Mouse (Mus musculus) layer of hippocampus, adult 18-20 months (tissue): ENCODE measurements around the gene Ripply1. TPM values are rescaled to one million over a fixed set of nuclear protein-coding genes. Genes with fewer than 3 reads are reported as not detected.
"Not testable (repeated sequence)": the region's sequence is repeated elsewhere in the genome, so short reads cannot be mapped to it uniquely, and the experiment has no call there.

ENCODE experiments used
- DNase-seq, 2 experiments: peaks; one replicate each; pipeline ENCODE4 v3.0.0; 2022; ENCODE audit warnings: low spot score in 2 of 2
- total RNA-seq, 2 experiments: library from RNA; stranded (reverse); gene quantifications; 2 replicates each; pipeline ENCODE4 v1.2.3; 2021

The Ripply1 gene
- total RNA-seq, 2 experiments from 2014 or later = not detected

DNA sequence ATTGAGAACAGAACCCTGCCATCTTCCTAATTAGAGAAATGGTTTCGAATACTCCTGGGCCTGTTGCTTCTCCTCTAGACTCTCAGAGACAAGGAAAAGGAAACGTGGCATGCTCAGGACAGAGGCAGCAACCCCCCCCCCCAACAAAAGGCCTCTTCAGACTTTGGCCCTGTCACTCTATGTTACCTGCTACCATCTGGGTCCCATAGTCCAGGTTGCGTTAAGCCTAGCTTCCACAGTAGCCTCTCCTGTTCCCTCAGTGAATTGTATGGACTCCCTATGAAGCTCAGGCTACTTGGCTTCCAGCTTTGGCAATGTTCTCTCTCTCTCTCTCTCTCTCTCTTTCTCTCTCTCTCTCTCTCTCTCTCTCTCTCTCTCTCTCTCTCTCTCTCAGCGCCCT, 590 bp downstream of the Ripply1 start:
- DNase-seq = no peak

DNA sequence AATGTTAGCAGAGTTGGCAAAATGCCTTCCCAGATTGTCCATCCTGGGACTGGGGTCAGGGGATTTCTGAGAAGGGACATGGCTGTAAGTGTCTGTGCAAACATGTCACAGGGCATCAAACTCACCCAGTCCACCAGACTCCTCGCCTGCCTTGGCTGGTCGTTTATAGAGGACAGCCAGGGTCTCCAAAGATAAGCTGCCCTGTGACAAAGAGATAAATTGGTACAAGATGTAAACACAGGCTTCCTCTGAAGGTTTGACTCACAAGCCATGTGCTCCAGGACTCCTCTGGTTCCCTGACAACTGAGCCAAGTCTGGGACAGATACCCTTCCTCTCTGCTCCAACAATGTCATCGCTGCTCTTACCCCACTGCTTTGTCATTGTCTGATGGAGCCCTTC, 1.2 kb downstream of the Ripply1 start:
- DNase-seq = no peak

DNA sequence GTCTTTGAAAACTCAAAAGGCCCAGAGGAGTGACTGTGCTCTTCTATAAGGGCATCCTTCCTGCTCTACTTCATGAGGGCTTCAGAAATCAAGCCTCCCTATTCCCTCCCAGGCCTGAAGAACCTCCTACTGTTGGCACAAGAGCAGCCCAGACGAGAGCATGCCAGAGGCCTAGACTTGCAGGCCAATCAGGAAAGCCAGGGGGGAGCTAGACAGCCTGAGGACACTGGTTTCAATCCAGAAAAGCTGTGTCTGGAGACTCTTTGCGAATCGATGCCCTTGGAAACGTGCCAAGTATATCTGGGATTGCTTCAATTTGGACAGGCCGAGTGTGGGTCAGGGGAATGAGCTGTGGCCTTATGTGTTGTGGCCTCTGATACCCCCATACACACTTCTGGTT, 2.8 kb downstream of the Ripply1 start:
- no peak for DNase-seq

DNA sequence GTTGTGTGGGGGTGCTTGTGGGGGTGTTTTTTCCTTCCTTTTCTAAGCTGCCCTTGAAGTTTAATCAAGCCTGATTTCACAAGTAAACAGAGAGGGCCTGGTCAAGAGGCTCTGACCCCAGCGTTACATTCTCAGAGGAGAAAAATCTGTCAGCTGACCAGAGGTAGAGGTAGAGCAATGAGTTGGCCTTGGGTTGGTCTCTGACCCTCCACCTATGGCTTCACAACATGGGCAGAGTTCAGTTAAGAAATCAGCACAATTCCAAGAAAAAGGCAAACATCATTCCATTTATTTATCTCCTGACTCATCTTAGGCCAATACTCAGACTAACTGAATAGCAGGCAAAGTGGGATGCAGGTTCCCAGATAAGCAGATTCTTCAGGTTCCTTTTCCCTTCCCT, 3.3 kb downstream of the Ripply1 start:
- DNase-seq = no peak

- DNase-seq = no peak
Observed at GRCm38 (mm10) chrX:139777357-139777756, 4.8 kb downstream of the Ripply1 start.

DNA sequence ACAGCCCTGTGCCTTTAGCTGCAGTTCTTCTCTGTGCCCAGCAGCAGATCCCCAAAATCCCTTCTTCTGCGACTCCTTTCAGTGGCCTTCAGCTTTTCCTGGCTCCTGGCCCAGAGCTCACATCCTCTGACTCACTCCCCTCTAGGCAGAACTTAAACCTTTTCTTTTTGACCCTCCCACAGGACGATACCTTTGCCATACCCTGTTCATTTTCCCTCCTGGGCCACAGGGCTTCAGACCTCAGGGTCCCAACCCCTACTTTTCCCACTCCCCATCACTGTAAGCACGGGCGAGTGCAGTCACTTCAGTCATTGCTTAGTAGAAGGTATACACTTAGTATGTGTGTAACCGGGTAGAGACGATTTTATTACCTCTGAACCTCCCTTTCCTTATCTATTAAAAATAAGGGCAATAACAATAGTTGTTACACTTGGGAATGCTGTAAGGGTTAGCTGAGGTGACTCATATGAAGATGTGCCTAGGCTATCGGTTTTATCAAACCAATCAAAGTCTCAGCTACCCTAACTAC, 7.0 kb downstream of the Ripply1 start:
- DNase-seq = no peak

- peak in 1 of 2 experiments; percentile 44 for DNase-seq
Observed at GRCm38 (mm10) chrX:139774309-139775083, 7.7 kb downstream of the Ripply1 start.

DNA sequence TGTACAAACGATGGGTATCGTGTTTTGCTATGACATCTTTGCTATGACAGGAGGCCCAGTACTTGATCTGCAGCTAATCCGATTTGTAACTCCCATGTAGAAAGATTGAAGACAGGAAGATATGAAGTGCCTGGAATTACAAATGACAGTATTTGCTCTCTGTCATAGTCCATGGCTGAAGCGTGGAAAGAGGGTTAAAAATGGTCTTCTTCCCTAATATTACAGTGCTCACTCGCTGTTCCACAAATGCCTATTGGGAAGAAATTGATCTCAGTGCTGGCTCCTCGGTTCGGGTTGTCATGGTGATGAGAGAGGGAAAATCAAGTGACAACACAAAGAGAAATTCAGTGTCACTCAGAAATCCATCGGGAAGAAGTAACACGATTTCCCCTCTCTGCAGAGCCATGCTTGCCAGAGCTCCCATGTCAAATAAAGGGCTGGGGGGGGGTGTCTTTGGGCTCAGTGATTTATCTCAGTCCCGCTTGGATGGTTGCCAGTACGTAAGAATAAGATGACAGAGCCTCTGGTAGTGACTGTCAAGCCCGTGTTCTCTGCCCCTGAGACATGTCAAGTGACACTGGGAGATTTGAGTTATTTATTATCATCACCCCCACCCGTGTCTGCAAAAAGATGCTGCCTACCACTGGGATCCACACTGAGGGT, 12.0 kb downstream of the Ripply1 start:
- DNase-seq = peak in 1 of 2 experiments; percentile 39

- DNase-seq = peak in 1 of 2 experiments; percentile 50
Observed at GRCm38 (mm10) chrX:139762546-139762945, 19.6 kb downstream of the Ripply1 start.

GRCm38 (mm10) chrX:139758634-139759033, 23.5 kb downstream of the Ripply1 start:
- DNase-seq = not testable (repeated sequence)

GRCm38 (mm10) chrX:139751855-139752254, 30.3 kb downstream of the Ripply1 start:
- peak; percentile 4 to 23 for DNase-seq

DNA sequence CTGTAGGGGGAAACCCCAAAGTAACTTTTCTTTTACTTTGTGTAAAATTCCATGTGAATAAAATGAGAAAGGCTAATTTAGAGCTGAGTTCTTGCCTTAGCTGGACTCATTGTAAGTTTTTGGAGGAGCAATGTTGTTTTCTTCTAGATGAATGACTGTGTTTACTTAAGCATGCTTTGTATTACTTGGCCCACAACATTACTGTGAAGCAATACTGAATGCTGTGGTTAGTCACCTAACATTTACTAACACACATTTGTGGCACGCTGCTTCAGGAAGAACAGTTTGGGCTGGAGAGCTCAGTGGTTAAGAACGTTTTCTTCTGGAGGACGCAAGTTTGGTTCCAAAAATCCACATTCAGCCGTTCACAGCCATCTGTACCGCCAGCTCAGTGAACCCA, 45.1 kb downstream of the Ripply1 start:
- no peak for DNase-seq

- DNase-seq = no peak
Observed at GRCm38 (mm10) chrX:139730541-139730940, 51.6 kb downstream of the Ripply1 start.

Other genes with a start within 250 kb of the Ripply1 start
- gene Rnf128, start 219.0 kb downstream of the Ripply1 start, total RNA-seq = 10 to 100 TPM; 28.3 to 34.4 TPM
- gene Tbc1d8b, start 97.4 kb downstream of the Ripply1 start, total RNA-seq = 10 to 100 TPM; 11.9 to 12.5 TPM
- gene Gm15013, start 67.9 kb downstream of the Ripply1 start, total RNA-seq = not detected
- gene Cldn2, start 18.5 kb upstream of the Ripply1 start, total RNA-seq = under 1 TPM; 0.51 to 0.97 TPM
- gene Morc4, start 89.3 kb upstream of the Ripply1 start, total RNA-seq = 1 to 10 TPM; 5.6 to 6.1 TPM
- gene Rbm41, start 216.2 kb upstream of the Ripply1 start, total RNA-seq = 10 to 100 TPM in 1 of 2 experiments, 1 to 10 TPM in 1; 9.1 to 11.4 TPM